Mouse (Mus musculus): ENCODE data around the gene Gm11568. TPM values are rescaled to one million over a fixed set of nuclear protein-coding genes. Genes with fewer than 3 reads are reported as not detected.

Gene Gm11568
- not detected in 2 replicates for polyA plus RNA-seq (2012; rRNA removed)

DNA sequence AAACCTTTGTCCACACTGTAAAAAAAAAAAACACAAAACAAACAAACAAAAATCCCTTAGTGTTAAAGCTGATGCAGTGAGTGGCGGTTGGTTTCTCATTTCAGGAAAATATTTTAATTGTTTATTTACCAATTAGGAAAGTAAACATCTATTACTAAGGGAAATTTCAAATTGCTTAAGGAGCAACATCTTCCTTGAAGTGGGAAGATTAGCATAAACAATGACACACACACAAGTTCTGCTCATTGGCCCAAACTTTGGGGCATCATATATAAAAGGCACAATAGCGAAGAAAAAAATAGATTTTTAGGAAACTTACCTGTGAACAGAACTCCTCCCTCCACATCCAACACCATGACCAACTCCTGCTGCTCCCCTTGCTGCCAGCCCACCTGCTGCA lies at the start of gene Gm11568:
Gene Gm11568 (plus strand): TSS at position 301 of the 400 bp plus-strand sequence.

DNA sequence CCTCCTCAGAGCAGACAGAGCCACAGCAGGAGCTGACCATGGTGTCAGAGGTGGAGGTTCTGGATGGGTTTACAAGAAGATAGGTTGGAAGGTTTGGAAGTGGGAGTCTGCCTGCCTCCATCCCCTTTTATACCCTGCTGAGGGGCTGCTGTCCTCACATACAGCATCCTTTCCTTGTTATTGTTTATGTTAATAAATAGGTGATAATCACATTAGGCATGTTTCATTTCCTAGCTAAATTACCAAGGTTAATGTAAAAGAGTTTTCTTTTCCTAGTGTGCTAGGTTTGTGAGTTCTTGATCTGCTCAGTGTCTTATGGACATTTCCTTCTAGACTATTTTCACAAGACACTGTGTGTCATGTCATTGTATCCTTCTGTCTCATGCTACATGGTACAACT lies 47.9 kb upstream of the Gm11568 start, which contains the start of gene Krtap4-13:
Gene Krtap4-13 (minus strand): TSS at position 101 of the 400 bp plus-strand sequence.

DNA sequence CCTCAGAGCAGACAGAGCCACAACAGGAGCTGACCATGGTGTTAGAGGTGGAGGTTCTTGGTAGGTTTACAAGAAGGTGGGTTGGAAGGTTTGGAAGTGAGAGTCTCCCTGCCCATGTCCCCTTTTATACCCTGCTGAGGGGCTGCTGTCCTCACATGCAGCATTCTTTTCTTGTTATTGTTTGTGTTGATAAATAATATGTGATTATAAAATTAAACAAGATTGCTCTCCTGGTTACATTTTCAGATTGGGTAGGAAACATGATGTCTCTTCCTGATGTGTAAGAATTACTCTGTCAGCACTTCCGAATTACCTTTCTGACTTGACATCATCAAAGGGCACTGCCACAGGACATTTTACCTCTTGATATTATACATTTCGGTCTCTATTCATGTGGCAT lies 42.2 kb upstream of the Gm11568 start, which contains the start of gene Gm11564:
Gene Gm11564 (minus strand): TSS at position 101 of the 400 bp plus-strand sequence.

DNA sequence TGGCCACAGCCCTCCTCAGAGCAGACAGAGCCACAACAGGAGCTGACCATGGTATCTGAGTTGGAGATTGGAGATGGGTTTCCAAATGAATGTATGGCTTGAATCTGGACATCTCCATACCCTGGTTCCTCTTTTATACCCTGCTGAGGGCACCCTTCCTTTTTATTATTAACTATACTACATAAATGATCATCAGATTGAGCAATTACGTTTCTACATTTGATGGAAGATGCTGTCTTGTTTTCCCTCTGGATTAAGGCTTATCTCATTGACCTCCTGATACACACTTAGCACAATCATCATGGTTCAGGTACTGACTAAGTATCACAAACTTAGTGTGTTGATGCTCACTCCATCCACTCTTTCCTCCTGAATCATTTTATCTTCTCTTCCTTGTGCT lies 19.8 kb upstream of the Gm11568 start, which contains the start of gene 2300003K06Rik:
Gene 2300003K06Rik (minus strand): TSS at position 101 of the 400 bp plus-strand sequence.

DNA sequence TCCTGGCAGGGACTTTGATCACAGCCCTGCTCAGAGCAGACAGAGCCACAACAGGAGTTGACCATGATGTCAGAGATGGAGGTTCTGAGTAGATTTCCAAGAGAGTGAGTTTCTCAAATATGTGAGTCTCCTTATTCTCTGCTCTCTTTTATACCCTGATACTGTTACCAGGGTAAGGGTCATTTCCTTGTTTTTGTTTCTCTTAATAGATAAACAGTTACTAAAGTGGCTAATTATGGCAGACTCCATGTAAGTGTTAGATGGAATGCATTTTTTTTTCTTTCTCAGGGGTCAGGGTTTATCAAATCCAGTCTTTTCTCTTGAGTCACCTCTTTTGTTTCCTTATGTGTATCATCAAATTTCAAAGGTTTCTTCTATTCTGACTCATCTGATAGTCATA lies 6.2 kb upstream of the Gm11568 start, which contains the start of gene Krtap4-16:
Gene Krtap4-16 (minus strand): TSS at position 101 of the 400 bp plus-strand sequence.

DNA sequence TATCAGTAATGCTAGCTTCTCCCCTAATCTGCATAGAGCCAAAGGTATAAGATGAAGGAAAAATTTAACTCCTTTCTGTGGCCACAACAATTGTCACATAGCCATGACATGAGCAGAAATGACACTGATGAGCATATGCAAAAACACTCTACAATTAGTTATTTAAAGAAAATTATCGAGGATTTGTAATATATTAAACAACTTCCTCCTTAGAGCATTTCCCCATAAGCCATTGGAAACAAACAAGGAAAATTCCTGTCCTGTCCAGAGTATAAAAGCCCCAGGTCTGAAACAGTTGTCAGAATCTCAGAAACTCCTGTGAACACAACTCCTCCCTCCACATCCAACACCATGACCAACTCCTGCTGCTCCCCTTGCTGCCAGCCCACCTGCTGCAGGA lies 6.5 kb downstream of the Gm11568 start, which contains the start of gene Gm11559:
Gene Gm11559 (plus strand): TSS at position 301 of the 400 bp plus-strand sequence.

DNA sequence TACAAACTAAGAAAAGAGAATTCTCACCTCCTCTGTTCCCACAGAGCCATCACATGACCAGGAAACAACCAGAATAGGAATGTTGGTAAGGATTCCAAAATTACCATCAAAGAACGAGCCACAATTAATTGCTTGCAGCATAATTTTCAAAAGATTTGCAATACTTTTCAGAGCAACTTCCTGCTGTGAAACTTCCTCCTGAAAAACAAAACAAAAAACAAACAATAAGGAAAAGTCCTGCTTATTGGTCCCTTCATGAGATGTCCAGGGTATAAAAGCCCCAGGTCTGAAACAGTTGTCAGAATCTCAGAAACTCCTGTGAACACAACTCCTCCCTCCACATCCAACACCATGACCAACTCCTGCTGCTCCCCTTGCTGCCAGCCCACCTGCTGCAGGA lies 15.4 kb downstream of the Gm11568 start, which contains the start of gene Krtap9-1:
Gene Krtap9-1 (plus strand): TSS at position 301 of the 400 bp plus-strand sequence.

DNA sequence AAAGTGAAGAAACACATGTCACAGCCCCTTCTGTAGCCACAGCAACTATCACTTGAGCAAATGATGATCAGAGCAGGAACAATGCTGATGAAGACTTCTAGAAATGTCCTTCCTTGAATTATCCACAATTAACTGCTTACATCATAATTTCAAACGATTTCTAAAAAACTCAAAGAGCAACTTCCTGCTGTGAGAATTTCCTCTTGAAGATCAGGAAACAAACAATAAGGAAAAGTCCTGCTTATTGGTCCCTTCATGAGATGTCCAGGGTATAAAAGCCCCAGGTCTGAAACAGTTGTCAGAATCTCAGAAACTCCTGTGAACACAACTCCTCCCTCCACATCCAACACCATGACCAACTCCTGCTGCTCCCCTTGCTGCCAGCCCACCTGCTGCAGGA lies 21.2 kb downstream of the Gm11568 start, which contains the start of gene Gm11567:
Gene Gm11567 (plus strand): TSS at position 301 of the 400 bp plus-strand sequence.

DNA sequence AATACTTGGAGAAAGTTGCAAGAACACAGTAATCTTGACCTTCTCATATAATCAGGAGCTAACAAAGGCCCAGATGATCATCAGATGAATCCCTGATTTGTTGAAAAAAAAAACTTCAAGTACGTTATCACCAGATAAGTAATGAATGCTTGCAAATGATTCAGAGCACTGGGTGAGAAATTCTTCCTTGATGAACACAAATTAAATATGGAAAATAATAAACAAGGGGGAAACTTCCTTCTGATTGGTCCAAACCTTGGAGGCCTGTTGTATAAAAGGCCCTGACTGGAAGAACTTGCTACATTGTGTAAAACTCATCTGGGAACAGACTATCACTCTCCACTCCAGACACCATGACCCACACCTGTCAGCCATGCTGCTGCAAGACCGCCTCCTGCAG lies 49.9 kb downstream of the Gm11568 start, which contains the start of gene Krtap31-1:
Gene Krtap31-1 (plus strand): TSS at position 301 of the 400 bp plus-strand sequence.

Other genes with a start within 250 kb of the Gm11568 start
- not detected in 2 replicates for gene Gm11937, start 247.7 kb upstream of the Gm11568 start, polyA plus RNA-seq (2012; rRNA removed)
- not detected in 2 replicates for gene Krtap2-4, start 243.1 kb upstream of the Gm11568 start, polyA plus RNA-seq (2012; rRNA removed)
- not detected in 2 replicates for gene Gm11562, start 237.5 kb upstream of the Gm11568 start, polyA plus RNA-seq (2012; rRNA removed)
- gene Krtap4-1, start 229.7 kb upstream of the Gm11568 start, polyA plus RNA-seq (2012; rRNA removed), result not detected in 2 replicates
- gene Krtap4-2, start 222.8 kb upstream of the Gm11568 start, polyA plus RNA-seq (2012; rRNA removed), result not detected in 2 replicates
- gene Krtap4-7, start 213.8 kb upstream of the Gm11568 start, polyA plus RNA-seq (2012; rRNA removed), result not detected in 2 replicates
- gene Gm11555, start 207.7 kb upstream of the Gm11568 start, polyA plus RNA-seq (2012; rRNA removed), result not detected in 2 replicates
- not detected in 2 replicates for gene Gm11563, start 199.0 kb upstream of the Gm11568 start, polyA plus RNA-seq (2012; rRNA removed)
- not detected in 2 replicates for gene Krtap4-6, start 192.0 kb upstream of the Gm11568 start, polyA plus RNA-seq (2012; rRNA removed)
- not detected in 2 replicates for gene Gm14190, start 167.2 kb upstream of the Gm11568 start, polyA plus RNA-seq (2012; rRNA removed)
- gene Gm14180, start 123.6 kb upstream of the Gm11568 start, polyA plus RNA-seq (2012; rRNA removed), result not detected in 2 replicates
- not detected in 2 replicates for gene Gm11595, start 85.0 kb upstream of the Gm11568 start, polyA plus RNA-seq (2012; rRNA removed)
- not detected in 2 replicates for gene Krtap4-8, start 77.2 kb upstream of the Gm11568 start, polyA plus RNA-seq (2012; rRNA removed)
- gene Krtap4-9, start 72.7 kb upstream of the Gm11568 start, polyA plus RNA-seq (2012; rRNA removed), result not detected in 2 replicates
- gene Gm11596, start 64.5 kb upstream of the Gm11568 start, polyA plus RNA-seq (2012; rRNA removed), result not detected in 2 replicates
- gene Gm11569, start 59.0 kb upstream of the Gm11568 start, polyA plus RNA-seq (2012; rRNA removed), result 0.07 TPM in 1 of 2 replicates, not detected in the other
- gene Gm11554, start 53.5 kb upstream of the Gm11568 start, polyA plus RNA-seq (2012; rRNA removed), result not detected in 2 replicates
- not detected in 2 replicates for gene Krtap4-13, start 48.0 kb upstream of the Gm11568 start, polyA plus RNA-seq (2012; rRNA removed)
- gene Gm11564, start 42.3 kb upstream of the Gm11568 start, polyA plus RNA-seq (2012; rRNA removed), result not detected in 2 replicates
- gene 2300003K06Rik, start 19.9 kb upstream of the Gm11568 start, polyA plus RNA-seq (2012; rRNA removed), result not detected in 2 replicates
- gene Krtap4-16, start 6.3 kb upstream of the Gm11568 start, polyA plus RNA-seq (2012; rRNA removed), result not detected in 2 replicates
- gene Gm11559, start 6.6 kb downstream of the Gm11568 start, polyA plus RNA-seq (2012; rRNA removed), result not detected in 2 replicates
- gene Krtap9-1, start 15.5 kb downstream of the Gm11568 start, polyA plus RNA-seq (2012; rRNA removed), result not detected in 2 replicates
- not detected in 2 replicates for gene Gm11567, start 21.3 kb downstream of the Gm11568 start, polyA plus RNA-seq (2012; rRNA removed)
- 0.13 TPM in 1 of 2 replicates, not detected in the other for gene Krtap31-1, start 50.0 kb downstream of the Gm11568 start, polyA plus RNA-seq (2012; rRNA removed)
- gene Gm11565, start 56.8 kb downstream of the Gm11568 start, polyA plus RNA-seq (2012; rRNA removed), result not detected in 2 replicates
- not detected in 2 replicates for gene Krtap31-2, start 78.4 kb downstream of the Gm11568 start, polyA plus RNA-seq (2012; rRNA removed)
- not detected in 2 replicates for gene Krtap9-5, start 90.6 kb downstream of the Gm11568 start, polyA plus RNA-seq (2012; rRNA removed)
- gene Krtap29-1, start 121.1 kb downstream of the Gm11568 start, polyA plus RNA-seq (2012; rRNA removed), result not detected in 2 replicates
- not detected in 2 replicates for gene Krtap16-1, start 128.7 kb downstream of the Gm11568 start, polyA plus RNA-seq (2012; rRNA removed)
- 0.52 and 0.53 TPM in 2 replicates for gene Krtap17-1, start 136.1 kb downstream of the Gm11568 start, polyA plus RNA-seq (2012; rRNA removed)
- gene Krt33a, start 158.3 kb downstream of the Gm11568 start, polyA plus RNA-seq (2012; rRNA removed), result 0.04 TPM in 1 of 2 replicates, not detected in the other
- 0.11 TPM in 1 of 2 replicates, not detected in the other for gene Krt33b, start 172.0 kb downstream of the Gm11568 start, polyA plus RNA-seq (2012; rRNA removed)
- not detected in 2 replicates for gene Krt34, start 183.6 kb downstream of the Gm11568 start, polyA plus RNA-seq (2012; rRNA removed)
- gene Krt31, start 192.6 kb downstream of the Gm11568 start, polyA plus RNA-seq (2012; rRNA removed), result not detected in 2 replicates
- gene Krt32, start 230.3 kb downstream of the Gm11568 start, polyA plus RNA-seq (2012; rRNA removed), result 0.08 TPM in 1 of 2 replicates, not detected in the other
- gene Krt35, start 238.3 kb downstream of the Gm11568 start, polyA plus RNA-seq (2012; rRNA removed), result not detected in 2 replicates
- gene Krt36, start 247.7 kb downstream of the Gm11568 start, polyA plus RNA-seq (2012; rRNA removed), result 0.04 TPM in 1 of 2 replicates, not detected in the other